Mouse (Mus musculus) embryonic fibroblast, embryonic 13.5 days (primary cell): Measurements from ENCODE around the gene Tgm3.

Experiments
- CTCF ChIP-seq: IDR thresholded peaks from 2 replicates; pipeline ENCODE4 v1.5.1; 2011; ENCODE audit warnings: mild to moderate bottlenecking, control low read depth, low read length, moderate library complexity, borderline replicate concordance; ENCODE audit not compliant: insufficient read depth
- POLR2A ChIP-seq: IDR thresholded peaks from 2 replicates; pipeline ENCODE4 v1.6.1; 2011; ENCODE audit warnings: low read depth, mild to moderate bottlenecking, control low read depth, low read length, moderate library complexity

GRCm38 (mm10) chr2:129994468-129994867 lies 17.7 kb upstream of the Tgm3 start:
- TF ChIP-seq CTCF = no peak
- no peak for TF ChIP-seq POLR2A
